Mouse (Mus musculus) forebrain, embryonic 11.5 days (tissue): Measurements from ENCODE around the gene Uox. TPM values are rescaled to one million over a fixed set of nuclear protein-coding genes. Genes with fewer than 3 reads are reported as not detected.

ENCODE experiments used
- ATAC-seq: fragments of 200-750 bp; cut with Nextera tagmentation; replicated peaks from 2 replicates; pipeline ENCODE4 v1.8.0; 2017; ENCODE audit warnings: moderate TSS enrichment; ENCODE audit not compliant: low FRiP score
- DNase-seq: peaks from one replicate; pipeline ENCODE4 v3.0.0-alpha.2; 2017; ENCODE audit warnings: low spot score
- H3K27ac ChIP-seq: fragments of 300-500 bp; sonication (generic); 2 replicates; pipeline ENCODE4 v1.5.1; 2014; ENCODE audit warnings: low read depth, low read length
- H3K27me3 ChIP-seq: fragments of 300-500 bp; sonication (generic); 2 replicates; pipeline ENCODE4 v1.6.1; 2014; ENCODE audit warnings: mild to moderate bottlenecking, low read length, mixed read lengths; ENCODE audit not compliant: control insufficient read depth, insufficient read depth
- H3K36me3 ChIP-seq: fragments of 300-500 bp; sonication (generic); 2 replicates; pipeline ENCODE4 v1.6.1; 2014; ENCODE audit warnings: mild to moderate bottlenecking, low read length, moderate library complexity, mixed read lengths; ENCODE audit not compliant: control insufficient read depth, insufficient read depth
- H3K4me1 ChIP-seq: fragments of 300-500 bp; sonication (generic); replicated peaks from 2 replicates; pipeline ENCODE4 v1.6.1; 2014; ENCODE audit warnings: low read length, mixed read lengths; ENCODE audit not compliant: control insufficient read depth, insufficient read depth
- H3K4me2 ChIP-seq: fragments of 300-500 bp; sonication (generic); 2 replicates; pipeline ENCODE4 v1.6.1; 2014; ENCODE audit warnings: low read depth, mild to moderate bottlenecking, low read length, moderate library complexity, mixed read lengths; ENCODE audit not compliant: severe bottlenecking
- H3K4me3 ChIP-seq: fragments of 300-500 bp; sonication (generic); 2 replicates; pipeline ENCODE4 v1.5.1; 2014; ENCODE audit warnings: low read depth, low read length
- H3K9ac ChIP-seq: fragments of 300-500 bp; sonication (generic); 2 replicates; pipeline ENCODE4 v1.6.1; 2014; ENCODE audit warnings: low read length
- H3K9me3 ChIP-seq: fragments of 300-500 bp; sonication (generic); 2 replicates; pipeline ENCODE4 v1.6.1; 2016; ENCODE audit warnings: low read length, mixed read lengths; ENCODE audit not compliant: control insufficient read depth
- WGBS: fragments of 180-500 bp; shearing (Covaris S2); extraction: QIAGEN DNeasy Blood & Tissue Kit; methylation state at CpG from one replicate; pipeline ENCODE4 v1.1.7; 2014; 5-methylcytosine and 5-hydroxymethylcytosine counted together
- polyA plus RNA-seq: library from polyadenylated mRNA; unstranded; fragments of >200 nt; fragmentation: Nextera tagmentation; extraction: Ambion mirVana; gene quantifications from 2 replicates; pipeline ENCODE4 v1.2.1, GENCODE M21; 2014

The Uox gene
- polyA plus RNA-seq, 1 experiment from 2014 or later: not detected

GRCm38 (mm10) chr3:146621966-146622365 lies 51.7 kb downstream of the Uox start:
- H3K4me2 ChIP-seq: no peak overlapping the region
- no peaks in the 10 kb centered on the region for H3K4me1 ChIP-seq
- no peaks in the 10 kb centered on the region for H3K36me3 ChIP-seq
- no peak for DNase-seq
- H3K27me3 ChIP-seq: no peaks in the 10 kb centered on the region
- no peak overlapping the region for H3K9ac ChIP-seq
- H3K4me3 ChIP-seq: no peak overlapping the region
- no peak overlapping the region for H3K27ac ChIP-seq
- 88% methylated on average over 11 of the region's 11 CpGs for WGBS
- ATAC-seq: no peak
- no peaks in the 10 kb centered on the region for H3K9me3 ChIP-seq

GRCm38 (mm10) chr3:146625766-146626165 lies 55.5 kb downstream of the Uox start:
- H3K9ac ChIP-seq: no peak overlapping the region
- no peaks in the 10 kb centered on the region for H3K27me3 ChIP-seq
- H3K4me1 ChIP-seq: no peaks in the 10 kb centered on the region
- no peak overlapping the region for H3K4me2 ChIP-seq
- no peaks in the 10 kb centered on the region for H3K9me3 ChIP-seq
- H3K36me3 ChIP-seq: no peaks in the 10 kb centered on the region
- H3K27ac ChIP-seq: no peak overlapping the region
- no peak overlapping the region for H3K4me3 ChIP-seq
- ATAC-seq: no peak
- 94% methylated on average over 4 of the region's 4 CpGs for WGBS
- DNase-seq: no peak

DNA sequence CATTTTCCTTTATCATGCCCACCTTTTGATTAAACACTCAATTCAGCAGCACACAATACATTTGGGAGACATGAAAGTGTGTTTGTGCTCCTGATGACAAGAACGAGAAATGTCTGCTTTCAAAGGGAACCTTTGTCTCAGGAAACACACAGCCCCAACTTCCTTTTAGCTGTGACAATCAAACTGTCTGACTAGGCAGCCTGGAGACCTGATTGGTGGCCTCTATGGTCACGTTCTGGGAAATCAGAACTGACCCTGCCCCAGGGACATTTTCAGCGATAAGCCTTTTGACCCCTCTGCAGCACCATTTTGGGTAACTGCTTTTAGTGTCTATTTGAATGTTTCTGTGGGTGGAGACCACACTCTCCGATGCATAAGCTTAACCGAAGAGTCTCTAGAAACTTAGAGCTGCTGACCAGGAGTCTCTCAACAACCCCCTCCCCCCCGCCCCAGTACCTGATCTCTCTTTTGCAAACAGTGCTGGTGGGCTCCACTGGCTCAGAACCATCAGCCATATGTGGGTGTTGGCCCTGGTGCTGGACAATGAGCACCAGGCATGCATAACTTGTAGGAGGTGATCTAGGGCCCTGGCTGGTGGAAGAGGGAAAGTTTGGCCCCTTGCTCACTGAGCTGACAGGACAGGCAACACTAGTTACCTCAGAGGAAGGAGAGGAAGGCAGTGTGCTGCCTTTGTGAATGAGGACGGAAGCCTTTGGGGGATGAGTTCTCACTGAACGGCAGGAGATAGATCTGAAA lies 58.2 kb downstream of the Uox start:
- no peak overlapping the region for H3K4me2 ChIP-seq
- no peak for ATAC-seq
- H3K36me3 ChIP-seq: no peaks in the 10 kb centered on the region
- WGBS: 72% methylated on average over 8 of the region's 8 CpGs
- no peak overlapping the region for H3K9ac ChIP-seq
- DNase-seq: no peak
- H3K27ac ChIP-seq: no peak overlapping the region
- no peaks in the 10 kb centered on the region for H3K27me3 ChIP-seq
- no peaks in the 10 kb centered on the region for H3K9me3 ChIP-seq
- H3K4me3 ChIP-seq: no peak overlapping the region
- no peaks in the 10 kb centered on the region for H3K4me1 ChIP-seq

DNA sequence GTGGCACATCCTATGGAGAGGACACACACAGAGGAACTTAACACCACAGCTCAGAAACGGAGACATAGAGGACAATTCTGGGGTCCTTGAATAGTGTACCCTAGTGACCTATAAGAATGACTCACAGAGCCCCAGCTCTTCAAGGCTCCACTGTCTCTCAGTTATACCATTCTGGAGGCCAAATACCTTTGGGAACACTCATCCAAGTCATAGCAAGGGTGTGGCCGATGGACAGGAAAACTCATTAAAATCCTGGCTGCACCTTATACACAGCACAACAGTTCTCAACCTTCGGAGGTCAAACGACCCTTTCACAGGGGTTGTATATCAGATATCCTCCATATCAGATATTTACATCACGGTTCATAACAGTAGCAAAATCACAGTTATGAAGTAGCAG lies 62.3 kb downstream of the Uox start:
- 87% methylated on average over 5 of the region's 5 CpGs for WGBS
- DNase-seq: no peak
- no peak overlapping the region for H3K4me2 ChIP-seq
- H3K27ac ChIP-seq: no peak overlapping the region
- no peaks in the 10 kb centered on the region for H3K27me3 ChIP-seq
- H3K36me3 ChIP-seq: no peaks in the 10 kb centered on the region
- H3K9me3 ChIP-seq: no peaks in the 10 kb centered on the region
- H3K4me3 ChIP-seq: no peak overlapping the region
- ATAC-seq: no peak
- H3K9ac ChIP-seq: no peak overlapping the region
- H3K4me1 ChIP-seq: no peaks in the 10 kb centered on the region

GRCm38 (mm10) chr3:146641818-146642427 lies 71.7 kb downstream of the Uox start:
- H3K4me3 ChIP-seq: no peak overlapping the region
- no peaks in the 10 kb centered on the region for H3K9me3 ChIP-seq
- H3K9ac ChIP-seq: no peak overlapping the region
- no peaks in the 10 kb centered on the region for H3K27me3 ChIP-seq
- 68% methylated on average over 4 of the region's 4 CpGs for WGBS
- no peak overlapping the region for H3K4me2 ChIP-seq
- no peaks in the 10 kb centered on the region for H3K4me1 ChIP-seq
- H3K27ac ChIP-seq: no peak overlapping the region
- ATAC-seq (no peak), DNase-seq (no peak)
- no peaks in the 10 kb centered on the region for H3K36me3 ChIP-seq

GRCm38 (mm10) chr3:146649311-146649894 lies 79.2 kb downstream of the Uox start:
- no peaks in the 10 kb centered on the region for H3K27me3 ChIP-seq
- ATAC-seq (no peak), DNase-seq (no peak)
- H3K9me3 ChIP-seq: no peaks in the 10 kb centered on the region
- no peak overlapping the region for H3K4me2 ChIP-seq
- no peak overlapping the region for H3K4me3 ChIP-seq
- H3K4me1 ChIP-seq: no peaks in the 10 kb centered on the region
- no peak overlapping the region for H3K27ac ChIP-seq
- no peaks in the 10 kb centered on the region for H3K36me3 ChIP-seq
- 73% methylated on average over 10 of the region's 10 CpGs for WGBS
- no peak overlapping the region for H3K9ac ChIP-seq

DNA sequence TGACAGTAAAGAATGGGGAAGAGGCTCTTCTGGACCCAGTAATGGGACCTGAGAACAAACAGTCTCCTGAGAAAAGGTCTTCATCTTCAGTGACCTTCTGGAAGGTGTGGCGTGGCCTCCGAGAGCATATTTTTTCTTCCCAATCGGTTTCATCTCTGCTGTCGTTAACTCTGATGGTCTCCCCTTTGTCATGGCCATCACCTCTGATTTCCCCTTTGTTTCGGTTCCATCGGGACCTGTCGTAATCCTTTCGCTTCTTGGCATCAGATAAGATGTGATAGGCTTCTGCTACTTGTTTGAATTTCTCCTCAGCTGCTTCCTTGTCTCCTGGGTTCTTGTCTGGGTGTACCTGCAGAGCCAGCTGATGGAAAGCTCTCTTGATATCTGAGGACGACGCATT lies 80.5 kb downstream of the Uox start:
- no peaks in the 10 kb centered on the region for H3K27me3 ChIP-seq
- no peak overlapping the region for H3K4me2 ChIP-seq
- ATAC-seq: no peak
- no peak overlapping the region for H3K27ac ChIP-seq
- no peak overlapping the region for H3K4me3 ChIP-seq
- no peaks in the 10 kb centered on the region for H3K9me3 ChIP-seq
- H3K36me3 ChIP-seq: no peaks in the 10 kb centered on the region
- WGBS: 93% methylated on average over 10 of the region's 10 CpGs
- no peaks in the 10 kb centered on the region for H3K4me1 ChIP-seq
- no peak overlapping the region for H3K9ac ChIP-seq
- no peak for DNase-seq

DNA sequence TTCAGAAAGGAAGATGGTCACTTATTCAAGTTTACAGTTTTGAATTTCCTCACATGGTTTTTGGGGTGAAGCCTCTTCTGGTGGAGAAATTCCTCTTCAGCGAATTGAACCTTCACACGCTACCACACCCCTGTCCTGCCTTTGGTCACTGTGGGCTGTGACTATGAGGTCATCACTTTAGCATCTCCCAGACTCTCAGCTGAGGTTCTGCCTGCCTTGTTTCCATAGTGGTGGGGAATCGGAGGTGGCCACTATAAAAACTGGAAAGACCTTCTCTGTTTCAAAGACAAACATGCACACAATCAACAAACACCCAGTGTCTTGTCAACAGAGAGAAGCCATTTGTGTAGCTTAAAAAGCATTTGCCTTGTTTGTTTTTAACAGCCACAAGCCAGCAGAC lies 81.0 kb downstream of the Uox start, which contains the start of gene 4930503B20Rik:
TSS of gene 4930503B20Rik (minus strand) at position 101 of the 400 bp plus-strand sequence.
- Histone ChIP-seq H3K4me2 (no peak within 1 kb of the TSS), H3K4me3 (no peak within 1 kb of the TSS), H3K9me3 (no peaks in the 10 kb centered on the region), H3K4me1 (no peaks in the 10 kb centered on the region), H3K9ac (no peak within 1 kb of the TSS), H3K27me3 (no peaks in the 10 kb centered on the region), H3K36me3 (no peaks in the 10 kb centered on the region), H3K27ac (no peak within 1 kb of the TSS)
- DNase-seq (no peak), ATAC-seq (no peak)
- WGBS: 87% methylated on average over 3 of the region's 3 CpGs
